Mouse (Mus musculus) heart, embryonic 14.5 days (tissue): ENCODE data around the gene Zfp579. TPM values are rescaled to one million over a fixed set of nuclear protein-coding genes. Genes with fewer than 3 reads are reported as not detected.

Source experiments
- ATAC-seq: fragments of 200-750 bp; cut with Nextera tagmentation; 2 replicates; pipeline ENCODE4 v1.8.0; 2017; ENCODE audit warnings: low read depth, moderate TSS enrichment; ENCODE audit not compliant: insufficient number of reproducible peaks, insufficient read depth, low FRiP score
- H3K27ac ChIP-seq, 2 experiments: fragments of 200-500 bp in 1 of 2; fragments of 300-500 bp in 1 of 2; sonication (generic) in 1 of 2; replicated peaks in 1 of 2; 2 replicates each; pipeline ENCODE4 v1.5.1; 2012 to 2014; ENCODE audit warnings: low read depth in 2 of 2, low read length in 2 of 2, control low read depth in 1 of 2, mild to moderate bottlenecking in 1 of 2, mixed read lengths in 1 of 2; ENCODE audit not compliant: control insufficient read depth in 1 of 2, insufficient read depth in 1 of 2
- H3K27me3 ChIP-seq: fragments of 300-500 bp; sonication (generic); 2 replicates; pipeline ENCODE4 v1.6.1; 2014; ENCODE audit warnings: mild to moderate bottlenecking, low read length, control low read depth; ENCODE audit not compliant: control insufficient read depth, insufficient read depth
- H3K36me3 ChIP-seq: fragments of 300-500 bp; sonication (generic); 2 replicates; pipeline ENCODE4 v1.6.1; 2014; ENCODE audit warnings: mild to moderate bottlenecking, control low read depth, low read length, mixed read lengths; ENCODE audit not compliant: control insufficient read depth, insufficient read depth
- H3K4me1 ChIP-seq, 2 experiments: fragments of 200-500 bp in 1 of 2; fragments of 300-500 bp in 1 of 2; sonication (generic) in 1 of 2; 2 replicates each; pipeline ENCODE4 v1.6.1; 2012 to 2014; ENCODE audit warnings: low read length in 2 of 2, control low read depth in 1 of 2, mixed read lengths in 1 of 2; ENCODE audit not compliant: control insufficient read depth in 2 of 2, insufficient read depth in 2 of 2
- H3K4me2 ChIP-seq: fragments of 300-500 bp; sonication (generic); 2 replicates; pipeline ENCODE4 v1.6.1; 2014; ENCODE audit warnings: mild to moderate bottlenecking, low read length
- H3K4me3 ChIP-seq, 2 experiments: fragments of 200-500 bp in 1 of 2; fragments of 300-500 bp in 1 of 2; sonication (generic) in 1 of 2; 2 replicates each; pipeline ENCODE4 v1.5.1; 2012 to 2014; ENCODE audit warnings: low read length in 2 of 2, mild to moderate bottlenecking in 2 of 2, control low read depth in 1 of 2, low read depth in 1 of 2, moderate library complexity in 1 of 2; ENCODE audit not compliant: control insufficient read depth in 1 of 2, insufficient read depth in 1 of 2
- H3K9ac ChIP-seq: fragments of 300-500 bp; sonication (generic); 2 replicates; pipeline ENCODE4 v1.6.1; 2014; ENCODE audit warnings: mild to moderate bottlenecking, low read length
- H3K9me3 ChIP-seq: fragments of 300-500 bp; sonication (generic); 2 replicates; pipeline ENCODE4 v1.6.1; 2016; ENCODE audit warnings: low read length, control low read depth; ENCODE audit not compliant: control insufficient read depth
- WGBS: fragments of 180-500 bp; shearing (Covaris S2); extraction: QIAGEN DNeasy Blood & Tissue Kit; methylation state at CpG from one replicate; pipeline ENCODE4 v1.1.7; 2014; 5-methylcytosine and 5-hydroxymethylcytosine counted together
- polyA plus RNA-seq: library from polyadenylated mRNA; unstranded; fragments of >200 nt; fragmentation: Nextera tagmentation; extraction: Ambion mirVana; gene quantifications from 2 replicates; pipeline ENCODE4 v1.2.1, GENCODE M21; 2014

The Zfp579 gene
- polyA plus RNA-seq: 29.8 and 33.5 TPM in 2 replicates

DNA sequence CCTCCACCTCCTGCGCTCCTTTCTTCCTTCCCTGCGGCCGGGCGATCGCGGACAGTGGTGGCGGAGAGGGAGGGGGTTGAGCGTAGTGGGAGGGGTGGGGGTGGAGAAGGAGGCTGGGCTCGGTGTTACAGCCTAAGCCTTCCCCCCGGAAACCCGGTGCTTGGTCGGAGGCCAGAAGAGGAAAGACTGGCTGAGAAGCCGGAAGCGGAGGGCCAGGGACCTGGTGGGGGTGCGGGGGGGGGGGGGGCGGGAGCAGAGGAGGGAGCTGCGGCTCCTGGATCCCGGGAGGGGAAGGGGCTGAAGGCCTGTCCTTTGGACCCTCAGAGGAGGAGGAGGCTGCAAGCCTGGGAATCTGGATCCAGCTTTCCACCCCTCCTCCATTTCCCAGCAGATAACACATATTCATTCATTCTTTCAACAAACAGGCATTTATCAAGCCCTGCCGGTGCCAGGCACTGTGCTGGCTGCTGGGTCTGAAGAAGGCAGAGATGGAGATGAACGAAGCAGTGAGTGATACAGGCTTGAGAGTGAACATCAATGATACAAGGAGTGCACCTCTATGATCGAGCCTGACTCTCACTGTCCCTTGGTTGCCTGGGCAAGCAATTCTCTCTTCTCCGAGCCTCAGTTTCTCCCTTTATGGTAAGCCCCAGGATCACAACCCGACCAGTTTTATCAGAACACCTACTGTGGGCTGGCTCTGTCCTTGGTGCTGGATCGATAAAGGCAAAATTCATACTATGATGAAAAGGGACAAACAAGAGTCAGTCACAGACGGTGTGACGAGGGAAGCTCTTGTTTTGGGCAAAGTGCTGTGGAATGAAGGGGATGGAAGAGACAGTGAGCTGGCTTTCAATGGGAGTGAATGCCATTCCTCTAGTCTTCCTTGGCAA lies at the start of gene Zfp579:
Zfp579 (minus strand) TSS at position 156 of the 893 bp plus-strand sequence.
- H3K36me3 ChIP-seq: peaks cover 28% of the 10 kb centered on the region
- WGBS: 6% methylated on average over 15 of the region's 26 CpGs
- peak within 1 kb of the TSS; percentile 90 for H3K4me2 ChIP-seq
- H3K4me3 ChIP-seq: peak within 1 kb of the TSS; percentile 79 to 85
- ATAC-seq: peak; percentile 73
- H3K9me3 ChIP-seq: no peaks in the 10 kb centered on the region
- peaks cover 23% of the 10 kb centered on the region for H3K27me3 ChIP-seq
- peak within 1 kb of the TSS; percentile 55 to 59 for H3K27ac ChIP-seq
- H3K9ac ChIP-seq: peak within 1 kb of the TSS; percentile 92
- peaks cover 10 to 25% of the 10 kb centered on the region in 2 experiments; a peak in 3 of 4 replicates for H3K4me1 ChIP-seq

DNA sequence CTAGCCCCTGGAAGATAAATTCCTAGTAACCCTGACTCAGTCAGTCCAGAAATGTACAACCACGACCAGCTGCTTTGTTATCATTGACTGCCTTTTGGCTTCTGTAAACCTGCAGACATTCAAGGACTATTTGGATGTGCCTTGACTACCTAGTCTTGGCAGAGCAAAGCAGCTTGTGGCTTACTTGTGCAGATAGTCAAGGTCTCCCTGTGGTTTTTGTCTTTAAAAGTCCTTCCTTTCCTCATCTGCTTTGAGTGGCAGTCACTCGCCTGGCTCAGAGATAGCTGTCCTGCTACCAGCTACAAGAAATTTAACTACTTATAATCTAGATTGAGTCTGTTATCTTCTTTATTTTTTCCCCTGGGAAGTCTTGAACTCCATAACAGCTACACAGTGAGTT lies 49.0 kb upstream of the Zfp579 start:
- Histone ChIP-seq H3K4me2 (no peak overlapping the region), H3K4me1 (no peaks in the 10 kb centered on the region), H3K9me3 (no peaks in the 10 kb centered on the region), H3K27ac (no peak overlapping the region), H3K4me3 (no peak overlapping the region), H3K9ac (no peak overlapping the region), H3K27me3 (no peaks in the 10 kb centered on the region), H3K36me3 (peaks cover 4% of the 10 kb centered on the region; the same call in 1 of the 2 replicates)
- WGBS: 51% methylated on average over 2 of the region's 2 CpGs
- no peak for ATAC-seq

DNA sequence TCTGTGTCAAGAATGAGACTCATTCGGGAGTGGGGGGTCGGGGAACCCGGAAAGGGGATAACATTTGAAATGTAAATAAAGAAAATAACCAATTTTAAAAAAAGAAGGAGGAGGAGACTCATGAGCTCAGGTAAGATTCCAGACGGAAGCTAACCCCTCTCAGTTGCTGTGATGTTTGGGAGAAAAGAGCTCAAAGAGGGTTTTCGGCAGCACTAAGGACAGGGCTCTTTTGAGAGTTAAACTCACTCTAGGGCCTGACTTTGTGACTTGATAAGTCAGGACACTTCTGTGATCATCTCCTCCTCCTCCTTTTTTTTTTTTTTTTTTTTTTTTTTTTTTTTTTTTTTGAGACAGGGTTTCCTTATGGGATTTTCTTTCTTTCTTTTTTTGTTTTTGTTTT lies 43.0 kb upstream of the Zfp579 start:
- H3K36me3 ChIP-seq: peaks cover 27% of the 10 kb centered on the region
- 30% methylated on average over 5 of the region's 5 CpGs for whole genome bisulfite sequencing
- H3K9ac ChIP-seq: peak overlapping the region; percentile 76
- no peak for ATAC-seq
- H3K4me1 ChIP-seq: peaks cover 2 to 11% of the 10 kb centered on the region in 2 experiments; a peak in 3 of 4 replicates
- H3K4me2 ChIP-seq: peak overlapping the region; percentile 65
- no peaks in the 10 kb centered on the region for H3K27me3 ChIP-seq
- H3K4me3 ChIP-seq: peak overlapping the region; percentile 66 to 75; a peak in 3 of 4 replicates
- no peaks in the 10 kb centered on the region for H3K9me3 ChIP-seq
- peak overlapping the region in 1 of 2 experiments; percentile 94; a peak in 1 of 4 replicates for H3K27ac ChIP-seq

DNA sequence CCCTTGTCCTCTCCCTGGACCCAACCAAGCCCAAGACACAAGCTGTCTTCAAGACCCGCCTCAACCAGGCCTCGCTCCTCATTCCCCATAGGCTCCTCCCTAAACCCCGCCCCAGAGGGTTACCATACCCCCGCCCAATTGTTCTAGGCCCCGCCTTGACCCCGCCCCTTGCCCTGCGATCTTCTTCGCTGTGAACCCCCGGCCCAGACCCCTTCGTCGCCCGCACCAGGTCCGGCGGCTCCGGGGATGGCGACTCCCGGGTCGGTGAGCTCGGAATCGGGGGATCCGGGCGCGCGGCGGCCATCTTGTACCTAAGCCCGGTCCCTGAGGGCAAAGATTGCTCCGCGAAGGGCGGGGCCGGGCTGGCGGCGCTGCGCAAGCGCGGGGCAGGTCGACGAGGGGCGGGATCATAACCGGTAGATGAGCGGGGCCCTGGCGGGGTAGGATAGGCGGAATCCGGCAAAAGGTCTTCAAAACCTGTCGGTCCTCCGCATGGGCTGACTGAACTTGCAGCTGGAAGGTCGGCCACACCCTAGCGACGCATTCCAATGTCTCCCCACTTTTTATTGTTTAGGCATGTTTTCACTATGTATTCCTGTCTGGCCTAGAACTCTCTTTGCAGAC lies 42.3 kb upstream of the Zfp579 start, which contains the start of gene Zfp784:
Zfp784 (minus strand) TSS at position 338 of the 624 bp plus-strand sequence.
- Histone ChIP-seq H3K27ac (peak within 1 kb of the TSS; percentile 86 to 94), H3K4me1 (peaks cover 2 to 11% of the 10 kb centered on the region in 2 experiments; a peak in 3 of 4 replicates), H3K9ac (peak within 1 kb of the TSS; percentile 76), H3K27me3 (no peaks in the 10 kb centered on the region), H3K9me3 (no peaks in the 10 kb centered on the region), H3K36me3 (peaks cover 34% of the 10 kb centered on the region), H3K4me2 (peak within 1 kb of the TSS; percentile 65), H3K4me3 (peak within 1 kb of the TSS; percentile 66 to 75)
- peak; percentile 92 for ATAC-seq
- under 1% methylated on average over 48 of the region's 48 CpGs for WGBS

DNA sequence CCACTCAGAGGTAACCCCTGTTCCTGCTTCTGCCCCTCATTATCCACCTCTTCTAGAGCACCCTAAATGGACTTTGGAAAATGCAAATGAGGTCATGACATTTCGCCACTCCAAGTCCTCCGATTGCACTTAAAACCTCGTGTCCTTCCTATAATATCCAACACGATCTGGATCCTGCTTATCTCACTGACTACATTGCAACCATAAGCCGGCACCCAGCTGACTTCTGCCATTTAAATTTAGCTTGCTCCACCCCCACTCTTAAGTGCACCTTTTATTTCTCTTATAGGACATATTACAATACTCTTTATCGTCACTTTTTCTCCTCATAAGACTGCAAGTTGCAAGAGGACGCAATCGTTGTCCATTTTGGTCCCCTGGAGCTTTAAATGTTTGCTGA lies 41.5 kb upstream of the Zfp579 start:
- H3K36me3 ChIP-seq: peaks cover 41% of the 10 kb centered on the region
- peak overlapping the region; percentile 65 for H3K4me2 ChIP-seq
- H3K9me3 ChIP-seq: no peaks in the 10 kb centered on the region
- no peak for ATAC-seq
- WGBS: 71% methylated on average over 8 of the region's 8 CpGs
- H3K4me1 ChIP-seq: peaks cover 2 to 11% of the 10 kb centered on the region in 2 experiments; a peak in 3 of 4 replicates
- H3K27ac ChIP-seq: peak overlapping the region; percentile 72 to 94; a peak in 3 of 4 replicates
- H3K27me3 ChIP-seq: no peaks in the 10 kb centered on the region
- H3K9ac ChIP-seq: peak overlapping the region; percentile 76; the same call in 1 of the 2 replicates
- peak overlapping the region; percentile 66 to 75; a peak in 3 of 4 replicates for H3K4me3 ChIP-seq

DNA sequence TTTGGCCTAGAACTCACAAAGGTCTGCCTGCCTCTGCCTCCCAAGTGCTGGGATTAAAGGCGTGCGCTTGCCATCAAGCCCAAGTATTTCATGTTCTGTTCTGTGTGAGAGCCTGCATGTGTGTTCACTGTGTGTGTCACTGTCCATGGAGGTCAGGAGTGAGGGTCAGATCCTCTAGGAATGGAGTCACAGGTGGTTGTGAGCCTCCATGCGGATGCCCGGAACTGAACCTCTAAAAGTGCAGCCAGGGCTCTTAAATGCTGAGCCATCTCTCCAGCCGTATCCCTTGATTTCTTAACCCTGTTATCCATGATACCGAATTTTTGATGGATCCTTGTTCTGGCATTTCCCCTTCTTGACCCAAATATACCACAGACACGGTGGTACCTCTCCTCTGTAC lies 41.1 kb upstream of the Zfp579 start:
- peaks cover 46% of the 10 kb centered on the region for H3K36me3 ChIP-seq
- H3K4me2 ChIP-seq: no peak overlapping the region; the same call in 1 of the 2 replicates
- peaks cover 2 to 11% of the 10 kb centered on the region in 2 experiments; a peak in 3 of 4 replicates for H3K4me1 ChIP-seq
- no peaks in the 10 kb centered on the region for H3K27me3 ChIP-seq
- H3K27ac ChIP-seq: no peak overlapping the region
- H3K9me3 ChIP-seq: peaks cover 4% of the 10 kb centered on the region; the same call in 1 of the 2 replicates
- no peak overlapping the region for H3K4me3 ChIP-seq
- 87% methylated on average over 7 of the region's 7 CpGs for WGBS
- no peak overlapping the region for H3K9ac ChIP-seq
- no peak for ATAC-seq

DNA sequence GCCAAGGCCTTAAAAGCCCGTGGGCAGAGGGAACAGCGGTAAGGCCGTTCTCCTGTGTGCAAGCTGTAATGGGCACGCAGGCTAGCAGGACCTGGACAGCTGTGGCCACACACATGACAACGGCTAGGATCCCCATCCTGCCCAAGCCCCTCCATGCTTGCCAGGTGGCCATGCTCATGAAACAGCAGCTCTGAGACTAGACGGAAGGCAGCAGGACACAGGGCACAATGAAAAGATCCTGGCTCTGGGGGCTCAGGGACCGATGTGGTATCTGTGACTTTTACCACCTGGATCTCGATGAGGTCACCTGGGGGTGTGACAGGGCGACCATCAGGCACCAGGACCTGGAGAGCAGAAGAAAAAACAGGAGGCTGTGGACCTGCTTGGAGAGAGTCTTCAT lies 40.2 kb upstream of the Zfp579 start:
- Histone ChIP-seq H3K27me3 (no peaks in the 10 kb centered on the region), H3K4me1 (peaks cover 2 to 11% of the 10 kb centered on the region in 2 experiments; a peak in 3 of 4 replicates), H3K4me3 (no peak overlapping the region), H3K4me2 (no peak overlapping the region), H3K9ac (no peak overlapping the region), H3K9me3 (peaks cover 13% of the 10 kb centered on the region), H3K27ac (no peak overlapping the region), H3K36me3 (peaks cover 51% of the 10 kb centered on the region)
- 94% methylated on average over 9 of the region's 9 CpGs for WGBS
- ATAC-seq: no peak
